Mouse (Mus musculus): ENCODE results near the gene Fam163b. TPM values are rescaled to one million over a fixed set of nuclear protein-coding genes. Genes with fewer than 3 reads are reported as not detected.

The Fam163b gene
- polyA plus RNA-seq, 1 experiment from 2014 or later = 0.24 TPM

DNA sequence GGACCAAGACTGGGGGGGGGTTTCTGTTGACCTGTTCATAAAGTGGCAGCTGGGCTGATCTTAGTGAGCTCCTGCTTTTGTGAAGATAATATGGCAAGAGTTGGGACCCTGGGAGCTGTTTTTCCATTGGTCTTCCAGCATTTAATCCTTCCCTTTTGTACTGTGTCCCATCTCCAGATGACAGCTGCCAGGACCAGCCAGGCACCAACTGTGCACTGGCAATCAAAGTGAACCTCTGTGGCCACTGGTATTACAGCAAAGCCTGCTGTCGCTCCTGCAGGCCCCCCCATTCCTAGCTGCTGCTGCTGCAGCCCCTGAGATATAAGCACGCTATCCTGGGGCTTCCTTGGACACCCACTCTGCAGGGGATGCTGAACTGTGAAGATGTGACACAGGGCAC lies 34.1 kb downstream of the Fam163b start:
- Histone ChIP-seq H3K27ac (no peak overlapping the region), H3K27me3 (peaks cover 12% of the 10 kb centered on the region), H3K4me2 (no peak overlapping the region), H3K4me3 (no peak overlapping the region), H3K9ac (no peak overlapping the region), H3K9me3 (no peaks in the 10 kb centered on the region), H3K36me3 (no peaks in the 10 kb centered on the region), H3K4me1 (peaks cover 15% of the 10 kb centered on the region)
- no peak for ATAC-seq (ENCODE audit: insufficient number of reproducible peaks, insufficient read depth, low FRiP score, low TSS enrichment, low read depth)
- WGBS = 65% methylated on average over 2 of the region's 2 CpGs

DNA sequence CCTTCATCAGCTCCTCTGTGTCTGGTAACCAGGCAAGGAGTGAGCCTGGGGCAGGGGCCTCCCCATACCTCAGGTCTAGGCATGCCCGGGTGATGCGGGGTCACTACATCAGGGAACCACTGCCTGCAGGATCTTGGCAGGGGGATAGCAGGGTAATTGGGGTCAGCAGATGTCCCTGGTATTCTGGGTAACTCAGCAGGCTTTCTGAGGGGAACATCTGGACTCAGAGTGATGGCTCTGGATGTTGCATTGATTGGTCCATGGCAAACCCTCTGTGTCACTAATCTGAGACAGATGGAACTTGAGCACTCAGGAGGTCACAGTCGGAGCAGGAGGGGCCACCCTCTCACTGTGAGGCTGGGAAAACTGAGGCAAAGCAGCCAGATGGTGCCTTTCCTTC lies 35.5 kb downstream of the Fam163b start:
- H3K4me1 ChIP-seq = peaks cover 15% of the 10 kb centered on the region
- no peak overlapping the region for H3K4me3 ChIP-seq
- no peaks in the 10 kb centered on the region for H3K9me3 ChIP-seq
- peaks cover 12% of the 10 kb centered on the region for H3K27me3 ChIP-seq
- 10% methylated on average over 3 of the region's 3 CpGs for WGBS
- no peaks in the 10 kb centered on the region for H3K36me3 ChIP-seq
- ATAC-seq (ENCODE audit: insufficient number of reproducible peaks, insufficient read depth, low FRiP score, low TSS enrichment, low read depth) = no peak
- H3K27ac ChIP-seq = no peak overlapping the region
- H3K4me2 ChIP-seq = no peak overlapping the region
- H3K9ac ChIP-seq = no peak overlapping the region

DNA sequence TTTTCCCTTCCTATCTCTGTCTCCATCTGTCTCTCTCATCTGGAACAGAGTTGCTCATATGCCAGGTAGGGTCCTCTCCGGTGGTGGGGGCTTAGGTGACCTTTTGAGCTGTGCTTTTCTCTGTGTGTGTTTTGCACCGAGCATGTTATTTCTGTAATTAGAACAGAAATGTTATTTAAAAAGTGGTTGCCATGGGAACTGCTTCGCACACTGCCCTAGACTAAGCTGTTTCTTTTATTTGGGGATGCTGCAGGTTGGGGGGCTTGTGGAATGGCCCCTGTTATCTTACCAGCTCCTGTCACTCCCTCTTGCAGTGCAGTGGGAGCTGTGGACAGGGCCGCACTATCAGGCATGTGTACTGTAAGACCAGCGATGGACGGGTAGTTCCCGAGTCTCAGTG lies 38.7 kb downstream of the Fam163b start:
- Histone ChIP-seq H3K4me2 (no peak overlapping the region), H3K27ac (no peak overlapping the region), H3K36me3 (no peaks in the 10 kb centered on the region), H3K4me3 (no peak overlapping the region), H3K9me3 (no peaks in the 10 kb centered on the region), H3K4me1 (peaks cover 16% of the 10 kb centered on the region), H3K27me3 (peaks cover 7% of the 10 kb centered on the region), H3K9ac (no peak overlapping the region)
- 66% methylated on average over 7 of the region's 7 CpGs for WGBS
- no peak for ATAC-seq (ENCODE audit: insufficient number of reproducible peaks, insufficient read depth, low FRiP score, low TSS enrichment, low read depth)

DNA sequence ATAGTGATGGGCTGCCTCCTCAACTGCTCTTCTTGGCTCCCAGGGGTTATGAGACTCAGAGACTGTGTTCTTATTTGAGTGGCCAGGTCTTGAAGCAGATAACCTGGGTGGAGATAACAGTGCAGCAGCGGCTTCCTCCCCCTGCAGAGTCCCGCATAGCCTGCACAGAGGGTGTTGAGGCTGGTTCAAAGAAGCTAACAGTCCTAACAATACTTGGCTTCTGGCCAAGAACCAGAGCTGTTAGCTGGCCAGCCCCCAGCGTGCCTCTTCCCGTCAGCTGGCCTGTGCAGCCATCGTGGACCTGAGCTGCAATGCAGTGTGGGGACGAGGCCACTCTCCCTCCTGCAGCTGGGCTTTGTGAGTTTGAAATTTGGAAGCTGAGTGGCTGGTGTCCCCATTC lies 44.5 kb downstream of the Fam163b start:
- no peak overlapping the region for H3K4me3 ChIP-seq
- ATAC-seq (ENCODE audit: insufficient number of reproducible peaks, insufficient read depth, low FRiP score, low TSS enrichment, low read depth) = no peak
- H3K4me2 ChIP-seq = no peak overlapping the region
- H3K4me1 ChIP-seq = peaks cover 27% of the 10 kb centered on the region
- H3K36me3 ChIP-seq = no peaks in the 10 kb centered on the region
- H3K27ac ChIP-seq = peak overlapping the region; percentile 39; the same call in 1 of the 2 replicates
- H3K27me3 ChIP-seq = no peaks in the 10 kb centered on the region
- 25% methylated on average over 6 of the region's 6 CpGs for WGBS
- no peaks in the 10 kb centered on the region for H3K9me3 ChIP-seq
- H3K9ac ChIP-seq = no peak overlapping the region

DNA sequence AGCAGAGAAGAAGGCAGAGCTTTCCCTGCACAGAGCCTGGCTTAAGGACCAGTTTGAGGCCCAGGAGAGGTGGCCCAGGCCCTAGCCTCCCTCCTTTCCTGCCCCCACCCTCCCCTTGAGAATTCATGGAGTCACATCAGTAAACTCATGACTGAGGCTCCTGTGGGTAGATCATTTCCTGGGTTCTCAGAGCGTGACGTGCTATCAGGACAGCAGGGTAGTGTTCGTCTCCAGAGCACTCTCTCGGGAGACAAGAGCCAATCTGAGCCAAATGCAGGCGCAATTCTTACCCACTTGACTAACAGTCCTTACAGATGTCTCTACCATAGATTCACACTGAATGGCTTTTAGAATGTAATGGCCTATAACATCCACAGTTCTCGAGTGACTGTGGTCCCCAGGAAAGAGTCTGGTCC lies 45.0 kb downstream of the Fam163b start:
- Histone ChIP-seq H3K9ac (no peak overlapping the region), H3K27me3 (no peaks in the 10 kb centered on the region), H3K9me3 (no peaks in the 10 kb centered on the region), H3K4me2 (no peak overlapping the region), H3K36me3 (no peaks in the 10 kb centered on the region), H3K4me1 (peaks cover 27% of the 10 kb centered on the region), H3K27ac (peak overlapping the region; percentile 39; the same call in 1 of the 2 replicates), H3K4me3 (no peak overlapping the region)
- 63% methylated on average over 6 of the region's 6 CpGs for WGBS
- no peak for ATAC-seq (ENCODE audit: insufficient number of reproducible peaks, insufficient read depth, low FRiP score, low TSS enrichment, low read depth)

DNA sequence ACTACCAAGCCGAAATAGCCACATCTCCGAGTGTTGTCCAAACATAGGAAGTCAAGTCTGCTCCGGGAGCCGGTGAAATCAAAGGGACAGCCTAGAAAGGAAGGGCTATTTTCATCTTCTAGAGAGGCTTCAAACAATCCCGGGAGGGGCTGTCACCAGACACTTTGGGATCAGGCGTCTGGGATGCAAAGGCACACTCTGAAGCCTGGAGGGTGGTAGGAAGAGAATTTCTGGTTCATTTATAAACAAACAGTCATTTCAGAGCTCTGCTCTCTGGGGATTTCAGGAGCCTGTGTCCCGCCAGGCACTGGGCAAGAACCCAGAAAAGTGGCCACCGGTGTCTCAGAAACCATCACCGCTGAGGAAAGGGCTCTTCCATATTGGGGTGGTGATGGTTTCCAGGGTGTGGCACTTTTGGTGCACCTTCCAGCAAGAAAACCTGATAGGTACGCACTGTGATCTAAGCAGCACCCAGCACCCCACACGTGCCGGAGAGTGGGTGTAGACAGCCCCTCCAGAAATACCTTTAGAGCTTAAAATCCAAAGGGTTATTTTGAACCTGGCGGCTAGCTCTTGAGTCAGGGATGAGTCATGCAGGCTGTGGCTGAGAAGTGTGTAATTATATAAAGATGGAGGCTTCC lies 45.8 kb downstream of the Fam163b start:
- WGBS = 57% methylated on average over 13 of the region's 13 CpGs
- Histone ChIP-seq H3K4me2 (no peak overlapping the region), H3K4me1 (peaks cover 27% of the 10 kb centered on the region), H3K36me3 (no peaks in the 10 kb centered on the region), H3K9ac (no peak overlapping the region), H3K27me3 (no peaks in the 10 kb centered on the region), H3K27ac (peak overlapping the region; percentile 16; the same call in 1 of the 2 replicates), H3K4me3 (no peak overlapping the region), H3K9me3 (no peaks in the 10 kb centered on the region)
- no peak for ATAC-seq (ENCODE audit: insufficient number of reproducible peaks, insufficient read depth, low FRiP score, low TSS enrichment, low read depth)

DNA sequence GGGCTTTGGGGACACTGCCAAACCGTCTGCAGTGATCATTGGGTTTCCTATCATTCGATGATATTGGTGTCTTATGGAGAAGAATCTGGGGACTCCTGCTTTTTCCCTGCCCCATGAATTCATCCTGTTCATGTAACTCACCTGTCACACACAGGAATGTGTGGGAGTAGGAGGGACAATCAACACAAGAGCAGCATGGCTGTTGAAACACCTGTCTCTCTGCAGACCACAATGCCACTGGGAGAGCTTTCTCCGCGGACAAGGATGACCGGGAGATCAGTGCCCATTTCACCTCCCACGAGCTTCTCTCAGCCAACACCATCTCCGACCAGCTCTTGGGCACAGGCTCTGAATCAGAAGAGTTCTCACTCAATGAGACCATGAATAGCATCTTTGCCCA lies 47.1 kb downstream of the Fam163b start:
- H3K27me3 ChIP-seq = no peaks in the 10 kb centered on the region
- no peaks in the 10 kb centered on the region for H3K36me3 ChIP-seq
- H3K9me3 ChIP-seq = no peaks in the 10 kb centered on the region
- H3K27ac ChIP-seq = no peak overlapping the region
- H3K4me2 ChIP-seq = no peak overlapping the region
- H3K4me3 ChIP-seq = no peak overlapping the region
- WGBS = 93% methylated on average over 7 of the region's 7 CpGs
- H3K4me1 ChIP-seq = peaks cover 27% of the 10 kb centered on the region
- no peak for ATAC-seq (ENCODE audit: insufficient number of reproducible peaks, insufficient read depth, low FRiP score, low TSS enrichment, low read depth)
- no peak overlapping the region for H3K9ac ChIP-seq

DNA sequence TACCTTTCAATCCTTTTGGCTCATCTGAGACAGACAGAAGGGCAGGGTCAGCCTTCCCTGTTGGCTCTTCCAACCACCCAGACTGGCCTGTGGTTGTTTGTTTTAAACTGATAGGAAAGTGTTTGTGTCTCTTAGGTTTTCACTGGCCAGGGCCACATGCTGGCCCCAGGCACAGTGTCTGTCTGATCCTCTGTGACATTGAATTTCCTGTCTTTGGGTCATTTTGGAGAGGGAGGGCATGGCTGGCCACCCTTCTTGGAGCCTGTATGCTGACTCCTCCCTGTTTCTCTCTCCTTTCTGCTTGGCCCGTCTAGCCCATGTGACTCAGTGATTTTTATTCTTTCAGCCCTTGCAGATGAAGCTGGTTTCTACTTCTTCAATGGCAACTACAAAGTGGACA lies 53.1 kb downstream of the Fam163b start:
- WGBS = 63% methylated on average over 1 of the region's 1 CpGs
- no peaks in the 10 kb centered on the region for H3K9me3 ChIP-seq
- H3K36me3 ChIP-seq = no peaks in the 10 kb centered on the region
- H3K4me3 ChIP-seq = no peak overlapping the region
- H3K9ac ChIP-seq = no peak overlapping the region
- no peak overlapping the region for H3K27ac ChIP-seq
- no peak overlapping the region for H3K4me2 ChIP-seq
- peaks cover 16% of the 10 kb centered on the region for H3K4me1 ChIP-seq
- no peaks in the 10 kb centered on the region for H3K27me3 ChIP-seq
- ATAC-seq (ENCODE audit: insufficient number of reproducible peaks, insufficient read depth, low FRiP score, low TSS enrichment, low read depth) = no peak

DNA sequence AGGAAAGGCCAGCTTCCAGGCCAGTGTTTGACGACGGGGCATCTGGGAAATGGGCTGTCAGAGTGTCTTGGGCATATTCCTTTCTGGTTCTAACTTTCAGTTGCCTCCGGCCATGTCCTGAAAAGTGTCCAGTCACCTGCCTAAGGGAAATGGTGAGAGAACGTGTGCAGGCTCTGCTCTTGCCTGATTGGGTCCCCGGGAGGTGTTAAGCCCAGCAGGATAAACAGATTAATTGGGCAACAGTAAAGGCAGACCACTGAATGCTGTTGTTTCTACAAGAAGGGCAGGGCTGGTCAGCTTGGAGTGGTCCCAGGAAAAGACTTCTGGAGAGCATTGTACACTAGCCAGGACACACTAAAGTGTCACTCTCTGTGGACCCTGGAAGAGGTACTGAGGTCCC lies 53.6 kb downstream of the Fam163b start:
- H3K4me1 ChIP-seq = peaks cover 16% of the 10 kb centered on the region
- no peak for ATAC-seq (ENCODE audit: insufficient number of reproducible peaks, insufficient read depth, low FRiP score, low TSS enrichment, low read depth)
- no peaks in the 10 kb centered on the region for H3K27me3 ChIP-seq
- no peak overlapping the region for H3K9ac ChIP-seq
- H3K4me2 ChIP-seq = no peak overlapping the region
- no peak overlapping the region for H3K4me3 ChIP-seq
- 71% methylated on average over 5 of the region's 5 CpGs for WGBS
- no peak overlapping the region for H3K27ac ChIP-seq
- H3K36me3 ChIP-seq = no peaks in the 10 kb centered on the region
- H3K9me3 ChIP-seq = no peaks in the 10 kb centered on the region

DNA sequence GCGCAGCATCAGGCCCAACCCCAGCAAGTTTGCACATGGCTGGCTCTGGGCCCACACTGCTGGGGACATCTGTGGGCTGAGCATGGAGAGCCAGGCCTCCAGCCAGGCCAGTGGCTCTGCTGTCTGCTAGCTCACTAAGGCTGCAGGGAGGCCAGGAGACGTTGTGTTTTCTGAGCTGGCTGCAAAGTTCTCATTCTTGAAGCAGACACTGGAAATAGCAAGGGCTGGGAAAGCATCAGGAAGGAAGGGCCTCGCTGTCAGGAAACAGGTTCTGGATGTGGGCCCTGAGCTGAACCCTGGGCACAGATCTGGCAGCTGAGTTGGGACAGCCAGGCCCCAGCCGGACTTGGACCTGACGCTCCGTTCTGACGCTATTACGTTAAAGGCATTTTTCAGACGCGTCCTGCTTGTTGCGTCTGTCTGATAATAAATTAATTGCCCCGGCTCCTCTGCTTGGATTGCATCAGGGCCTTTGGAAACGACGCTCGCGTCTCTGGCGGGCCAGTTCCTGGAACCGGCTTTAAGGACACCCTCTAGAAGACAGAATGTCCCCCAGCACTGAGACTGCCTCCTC lies 54.1 kb downstream of the Fam163b start:
- H3K9me3 ChIP-seq = no peaks in the 10 kb centered on the region
- H3K4me1 ChIP-seq = peaks cover 16% of the 10 kb centered on the region
- no peak overlapping the region for H3K27ac ChIP-seq
- H3K4me2 ChIP-seq = no peak overlapping the region
- H3K4me3 ChIP-seq = no peak overlapping the region
- WGBS = 69% methylated on average over 18 of the region's 18 CpGs
- no peaks in the 10 kb centered on the region for H3K27me3 ChIP-seq
- H3K36me3 ChIP-seq = no peaks in the 10 kb centered on the region
- H3K9ac ChIP-seq = no peak overlapping the region
- ATAC-seq (ENCODE audit: insufficient number of reproducible peaks, insufficient read depth, low FRiP score, low TSS enrichment, low read depth) = no peak

DNA sequence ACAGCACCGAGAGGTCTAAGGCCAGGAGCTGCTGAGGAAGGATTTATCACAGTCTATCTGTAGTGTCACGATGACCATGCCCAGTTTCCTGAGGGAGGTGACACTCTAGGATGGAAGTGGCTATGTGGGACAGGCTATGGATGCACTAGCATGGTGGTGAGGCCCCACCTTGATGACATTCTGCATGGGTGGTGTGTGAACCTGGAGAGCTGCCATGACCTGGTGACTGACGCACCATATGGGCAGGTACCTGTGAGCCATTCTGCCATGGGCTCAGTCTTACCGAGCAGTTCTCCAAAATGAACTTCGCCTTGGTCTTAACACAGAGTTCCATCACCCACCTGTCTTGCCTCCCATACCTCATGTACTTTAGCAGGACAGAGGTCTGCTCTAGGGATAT lies 54.7 kb downstream of the Fam163b start:
- Histone ChIP-seq H3K27me3 (no peaks in the 10 kb centered on the region), H3K4me1 (peaks cover 16% of the 10 kb centered on the region), H3K4me2 (no peak overlapping the region), H3K27ac (no peak overlapping the region), H3K36me3 (no peaks in the 10 kb centered on the region), H3K4me3 (no peak overlapping the region), H3K9ac (no peak overlapping the region), H3K9me3 (no peaks in the 10 kb centered on the region)
- 84% methylated on average over 5 of the region's 5 CpGs for WGBS
- ATAC-seq (ENCODE audit: insufficient number of reproducible peaks, insufficient read depth, low FRiP score, low TSS enrichment, low read depth) = no peak; the same call in 1 of the 2 replicates

DNA sequence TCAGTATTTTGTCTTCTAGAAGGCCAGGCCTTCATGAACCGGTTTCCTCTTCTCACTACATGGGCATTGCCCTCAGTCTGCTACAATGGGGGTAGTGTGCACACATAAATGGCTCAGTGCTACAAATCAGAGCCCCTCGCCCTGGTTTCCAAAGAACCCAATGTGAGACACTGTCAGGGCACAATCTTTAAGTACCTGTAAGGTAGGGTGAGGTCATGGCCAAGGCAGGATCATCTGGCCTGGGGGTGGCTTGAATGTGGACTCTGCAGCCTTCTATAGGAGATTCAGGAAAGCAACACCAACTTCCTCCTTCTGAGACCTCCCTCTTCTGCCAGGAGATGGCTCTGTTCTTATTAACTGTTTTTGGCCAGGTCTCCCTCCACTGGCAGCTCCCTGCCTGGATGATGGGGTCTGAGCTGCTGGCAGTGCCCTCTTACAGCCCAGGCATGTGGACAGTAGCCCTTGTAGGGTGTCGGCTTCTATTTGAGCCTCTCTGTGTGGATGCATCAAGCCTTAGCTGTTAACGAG lies 55.7 kb downstream of the Fam163b start:
- Histone ChIP-seq H3K9me3 (no peaks in the 10 kb centered on the region), H3K36me3 (no peaks in the 10 kb centered on the region), H3K4me2 (no peak overlapping the region), H3K9ac (no peak overlapping the region), H3K4me3 (no peak overlapping the region), H3K27me3 (no peaks in the 10 kb centered on the region), H3K27ac (no peak overlapping the region), H3K4me1 (peaks cover 16% of the 10 kb centered on the region)
- 84% methylated on average over 4 of the region's 4 CpGs for WGBS
- ATAC-seq (ENCODE audit: insufficient number of reproducible peaks, insufficient read depth, low FRiP score, low TSS enrichment, low read depth) = no peak

Data from embryonic facial prominence, embryonic 13.5 days (tissue).